Mouse (Mus musculus): ENCODE data around the gene Gpr65. TPM values are rescaled to one million over a fixed set of nuclear protein-coding genes. Genes with fewer than 3 reads are reported as not detected.
"Not testable (repeated sequence)": the region's sequence is repeated elsewhere in the genome, so short reads cannot be mapped to it uniquely, and the experiment has no call there.

The Gpr65 gene
- total and polyA plus RNA-seq, 3 experiments = not detected

- H3K4me3 ChIP-seq (ENCODE audit: control insufficient read depth in 1 of 2, insufficient read depth in 1 of 2, low read depth in 2 of 2, low read length in 2 of 2) = no peak overlapping the region
- H3K79me2 ChIP-seq (ENCODE audit: control insufficient read depth, insufficient read depth, low read length, poor library complexity) = no peaks in the 10 kb centered on the region
- no peak overlapping the region for H3K9ac ChIP-seq (ENCODE audit: control insufficient read depth, low read depth, low read length, poor library complexity, severe bottlenecking)
- no peaks in the 10 kb centered on the region for H3K9me3 ChIP-seq (replicated peaks; ENCODE audit: insufficient read depth, low read length)
- TF ChIP-seq TAL1 (IDR thresholded peaks at IDR 0.05; ENCODE audit: low read length) (no peak), MEF2A (IDR thresholded peaks at IDR 0.05; ENCODE audit: extremely low read depth, insufficient replicate concordance, low read depth, low read length, poor library complexity, severe bottlenecking) (no peak), ZMIZ1 (IDR thresholded peaks at IDR 0.05; ENCODE audit: low read depth, low read length) (no peak)
- no peaks in the 10 kb centered on the region for H3K4me1 ChIP-seq (ENCODE audit: control insufficient read depth in 1 of 2, insufficient read depth in 2 of 2, low read length in 2 of 2)
- H3K27me3 ChIP-seq (ENCODE audit: control insufficient read depth in 1 of 2, insufficient read depth in 2 of 2, low read length in 2 of 2) = no peaks in the 10 kb centered on the region
- no peaks in the 10 kb centered on the region for H3K36me3 ChIP-seq (ENCODE audit: control insufficient read depth in 1 of 2, insufficient read depth in 2 of 2, low read length in 2 of 2)
- DNase-seq (ENCODE audit: low read depth, low spot score) = no peak
- no peak overlapping the region for H3K27ac ChIP-seq (ENCODE audit: control insufficient read depth, low read depth, low read length)
Measured at GRCm38 (mm10) chr12:98322426-98322825, 54.0 kb downstream of the Gpr65 start.

- not testable (repeated sequence) for H3K9me3 ChIP-seq (replicated peaks; ENCODE audit: insufficient read depth, low read length); H3K4me3 ChIP-seq (ENCODE audit: control insufficient read depth in 1 of 2, insufficient read depth in 1 of 2, low read depth in 2 of 2, low read length in 2 of 2); H3K79me2 ChIP-seq (ENCODE audit: control insufficient read depth, insufficient read depth, low read length, poor library complexity); H3K9ac ChIP-seq (ENCODE audit: control insufficient read depth, low read depth, low read length, poor library complexity, severe bottlenecking); H3K27ac ChIP-seq (ENCODE audit: control insufficient read depth, low read depth, low read length); H3K27me3 ChIP-seq (ENCODE audit: control insufficient read depth in 1 of 2, insufficient read depth in 2 of 2, low read length in 2 of 2); H3K4me1 ChIP-seq (ENCODE audit: control insufficient read depth in 1 of 2, insufficient read depth in 2 of 2, low read length in 2 of 2); H3K36me3 ChIP-seq (ENCODE audit: control insufficient read depth in 1 of 2, insufficient read depth in 2 of 2, low read length in 2 of 2)
- peak; percentile 12 for DNase-seq (ENCODE audit: low read depth, low spot score)
- TF ChIP-seq RAD21 (IDR thresholded peaks at IDR 0.05; ENCODE audit: low read depth, low read length) (peak; percentile 1; the same call in 1 of the 2 replicates), CTCF (IDR thresholded peaks at IDR 0.05 in 2 of 3, conservative IDR thresholded peaks at IDR 0.05 in 1 of 3; ENCODE audit: control insufficient read depth in 1 of 3, insufficient read depth in 1 of 3, low read depth in 2 of 3, low read length in 3 of 3, poor library complexity in 1 of 3, severe bottlenecking in 1 of 3) (peak in 1 of 3 experiments; percentile 7; a peak in 1 of 6 replicates)
Measured at GRCm38 (mm10) chr12:98324170-98324569, 55.7 kb downstream of the Gpr65 start.

Other genes with a start within 250 kb of the Gpr65 start
- not detected in 2 replicates for gene Galc, start 9.2 kb upstream of the Gpr65 start, total RNA-seq (2012; rRNA removed)
- not detected for gene Galc, start 9.2 kb upstream of the Gpr65 start, polyA plus RNA-seq (2012; ENCODE audit: insufficient read depth in 1 of 2, insufficient read length in 2 of 2, low read depth in 1 of 2, low replicate concordance in 2 of 2, missing spikeins in 1 of 2)